Mouse (Mus musculus) bone marrow, adult 2 months (tissue): ENCODE measurements around the gene Gm11639.

Experiments used
- CTCF ChIP-seq: fragments of 200-500 bp; IDR thresholded peaks from 2 replicates; pipeline ENCODE4 v1.5.1; 2011; ENCODE audit warnings: low read length, control low read depth; ENCODE audit not compliant: control insufficient read depth, insufficient read depth
- POLR2A ChIP-seq: fragments of 200-500 bp; IDR thresholded peaks from 2 replicates; pipeline ENCODE4 v1.6.1; 2011; ENCODE audit warnings: low read depth, mild to moderate bottlenecking, control low read depth, low read length, borderline replicate concordance; ENCODE audit not compliant: control insufficient read depth

- TF ChIP-seq CTCF (no peak), POLR2A (no peak)
Observed at GRCm38 (mm10) chr11:105028744-105029348, 343.3 kb downstream of the Gm11639 start.
